Mouse (Mus musculus): Measurements from ENCODE around the gene Farp1. TPM values are rescaled to one million over a fixed set of nuclear protein-coding genes. Genes with fewer than 3 reads are reported as not detected.

Gene Farp1
- total RNA-seq, 4 experiments from 2014 or later: 3.7 to 6.8 (median 4.1) TPM

Other genes starting within 250 kb of the Farp1 start
- gene Ipo5, start 124.0 kb upstream of the Farp1 start, total RNA-seq (2022): 100 to 1,000 TPM; 124 to 128 (median 124) TPM

Measured in gastrocnemius, adult 8-10 months (tissue).